Comparison of ENCODE assay signal across 27 mouse cellular contexts in the genomic region with DNA sequence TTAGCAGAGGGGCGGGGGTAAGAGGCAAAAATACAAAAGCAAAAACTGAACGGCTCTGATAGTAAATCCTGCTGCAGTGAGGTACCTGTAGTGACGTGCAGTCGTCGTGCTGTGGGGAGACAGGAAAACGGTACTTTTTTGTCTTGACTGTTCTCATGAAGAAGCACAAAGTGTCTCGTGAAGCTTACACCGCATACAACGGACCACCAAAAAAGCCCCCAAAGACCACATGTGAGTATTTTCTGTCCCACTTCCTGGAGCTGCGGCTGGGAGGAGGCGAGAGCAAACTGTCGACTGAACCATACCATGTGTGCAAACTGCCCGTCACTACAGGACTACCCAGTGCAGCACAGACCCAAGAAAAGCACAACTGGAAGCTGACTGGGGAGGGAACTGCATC.
DNase-seq lines count a peak whose midpoint lies in the region; ATAC-seq and TF ChIP-seq lines count a peak whose summit lies in the region.
"Had no signal": no experiment of that assay in that cellular context is flagged by ENCODE, and none has a peak within 500 bp of the region (broad histone marks: within the 10 kb centered on the region; RNA-seq: fewer than 3 reads in every experiment).

No protein-coding gene starts in this region.

- H3K4me1 ChIP-seq in midbrain, postnatal 0 days (ENCODE audit: insufficient read depth, low read length) = peaks cover 15% of the 10 kb centered on the region
- H3K4me1 ChIP-seq: liver, embryonic 15.5 days had no signal

- no peaks in the 10 kb centered on the region for H3K36me3 ChIP-seq in midbrain, postnatal 0 days (ENCODE audit: insufficient read depth, low read length)
- H3K36me3 ChIP-seq: embryonic facial prominence, embryonic 10.5 days; embryonic facial prominence, embryonic 15.5 days; forebrain, embryonic 12.5 days; heart, embryonic 15.5 days; hindbrain, embryonic 15.5 days; liver, embryonic 15.5 days; midbrain, embryonic 10.5 days; midbrain, embryonic 15.5 days had no signal

- no peak for ATAC-seq in midbrain, postnatal 0 days (ENCODE audit: low FRiP score)
- ATAC-seq: forebrain, postnatal 0 days; midbrain, embryonic 15.5 days had no signal

- no peak overlapping the region for H3K4me2 ChIP-seq in midbrain, postnatal 0 days (ENCODE audit: low read depth, low read length, poor library complexity, severe bottlenecking)
- H3K4me2 ChIP-seq: embryonic facial prominence, embryonic 15.5 days; forebrain, embryonic 12.5 days; heart, embryonic 15.5 days; hindbrain, embryonic 15.5 days; liver, embryonic 15.5 days; lung, embryonic 14.5 days; midbrain, embryonic 15.5 days had no signal

- WGBS in midbrain, postnatal 0 days = 89% methylated on average over 13 of the region's 13 CpGs

- H3K27me3 ChIP-seq in midbrain, postnatal 0 days (ENCODE audit: insufficient read depth, low read length) = no peaks in the 10 kb centered on the region
- H3K27me3 ChIP-seq: embryonic facial prominence, embryonic 15.5 days; heart, embryonic 15.5 days; hindbrain, embryonic 15.5 days; liver, embryonic 15.5 days; midbrain, embryonic 15.5 days had no signal

- no peak overlapping the region for H3K27ac ChIP-seq in midbrain, postnatal 0 days (ENCODE audit: low read depth, low read length)
- H3K27ac ChIP-seq: embryonic facial prominence, embryonic 10.5 days; embryonic facial prominence, embryonic 15.5 days; forebrain, embryonic 12.5 days; heart, adult 2 months; heart, embryonic 15.5 days; hindbrain, embryonic 15.5 days; kidney, postnatal 0 days; liver, embryonic 15.5 days; midbrain, embryonic 15.5 days had no signal

- H3K9me3 ChIP-seq in midbrain, postnatal 0 days (ENCODE audit: low read length) = no peaks in the 10 kb centered on the region
- H3K9me3 ChIP-seq: embryonic facial prominence, embryonic 10.5 days; embryonic facial prominence, embryonic 15.5 days; forebrain, embryonic 12.5 days; heart, embryonic 15.5 days; hindbrain, embryonic 15.5 days; liver, embryonic 15.5 days; midbrain, embryonic 10.5 days; midbrain, embryonic 15.5 days had no signal

- DNase-seq in spleen, postnatal 36 days (ENCODE audit: low spot score in 2 of 2) = peak; percentile 19 to 28
- DNase-seq in spleen, adult 18-20 months = no peak
- peak; percentile 20 for DNase-seq in induced T-regulatory cell, adult 2 months (ENCODE audit: low read depth)
- DNase-seq in thymus, postnatal 0 days (ENCODE audit: low spot score) = peak; percentile 81
- DNase-seq in thymus, postnatal 4 days = peak; percentile 52
- no peak for DNase-seq in midbrain, postnatal 0 days (ENCODE audit: low spot score)
- DNase-seq in layer of hippocampus, postnatal 25 days (ENCODE audit: extremely low spot score in 1 of 2, low spot score in 1 of 2) = no peak
- no peak for DNase-seq in lung, postnatal 4 days
- DNase-seq: adrenal gland, adult 2 months; adrenal gland, postnatal 36 days; cerebellum, postnatal 14 days; forebrain, postnatal 0 days; heart, adult 2 months; kidney, adult 8-10 months; kidney, postnatal 4 days; liver; lung, embryonic 14.5 days; lung, postnatal 14 days had no signal

- no peak for TF ChIP-seq CTCF in midbrain, postnatal 0 days (IDR thresholded peaks at IDR 0.05)

- no peak overlapping the region for H3K4me3 ChIP-seq in midbrain, postnatal 0 days (ENCODE audit: low read depth, low read length)
- H3K4me3 ChIP-seq: embryonic facial prominence, embryonic 10.5 days; embryonic facial prominence, embryonic 15.5 days; forebrain, embryonic 12.5 days; heart, adult 2 months; heart, embryonic 15.5 days; hindbrain, embryonic 15.5 days; liver, embryonic 15.5 days; midbrain, embryonic 10.5 days; midbrain, embryonic 15.5 days had no signal

- no peak overlapping the region for H3K9ac ChIP-seq in midbrain, postnatal 0 days (replicated peaks; ENCODE audit: low read length, poor library complexity, severe bottlenecking)
- H3K9ac ChIP-seq: embryonic facial prominence, embryonic 15.5 days; forebrain, embryonic 12.5 days; heart, embryonic 15.5 days; hindbrain, embryonic 15.5 days; liver, embryonic 15.5 days; lung, embryonic 14.5 days; midbrain, embryonic 15.5 days had no signal

Comparison
In these comparisons a context has a peak if more than half of its experiments do, and no peak if none do; other contexts are left out.
1. DNase-seq: peak in spleen, postnatal 36 days (2 of 2), induced T-regulatory cell, adult 2 months (single experiment), thymus, postnatal 0 days (single experiment) and thymus, postnatal 4 days (single experiment); none in spleen, adult 18-20 months (0 of 2), midbrain, postnatal 0 days (single experiment), layer of hippocampus, postnatal 25 days (0 of 2) and lung, postnatal 4 days (0 of 2).